Mouse (Mus musculus): ENCODE measurements around the gene Kdm4d.
"Not testable (repeated sequence)": the region's sequence is repeated elsewhere in the genome, so short reads cannot be mapped to it uniquely, and the experiment has no call there.

Gene Kdm4d

GRCm38 (mm10) chr9:14456320-14456719, 44.0 kb downstream of the Kdm4d start:
- DNase-seq (ENCODE audit: low read depth, low spot score), result no peak

- not testable (repeated sequence) for DNase-seq (ENCODE audit: low read depth, low spot score)
These were observed 49.2 kb downstream of the Kdm4d start for GRCm38 (mm10) chr9:14451120-14451519.

DNA sequence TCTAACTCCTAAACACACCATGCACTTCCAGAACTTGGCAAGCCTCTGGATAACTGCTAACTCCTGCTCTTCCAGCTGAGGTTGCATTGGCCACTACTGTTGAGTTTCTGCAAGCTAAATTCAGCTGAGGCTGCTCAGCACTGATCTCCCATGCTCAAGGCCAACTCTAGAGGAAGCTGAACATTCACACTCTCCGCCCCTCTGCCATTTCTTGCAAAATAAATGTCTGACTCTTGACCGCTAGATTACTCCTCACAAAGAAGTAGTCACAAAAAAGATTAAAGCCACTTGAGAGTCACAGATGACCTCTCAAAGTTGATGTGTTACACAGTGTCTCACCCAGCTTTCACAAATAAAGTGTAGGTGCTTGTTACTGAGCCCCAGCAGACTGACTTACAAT, 53.2 kb downstream of the Kdm4d start:
- not testable (repeated sequence) for DNase-seq (ENCODE audit: low read depth, low spot score)

- no peak for DNase-seq (ENCODE audit: low read depth, low spot score)
These were observed 59.9 kb downstream of the Kdm4d start for GRCm38 (mm10) chr9:14440347-14440746.

DNA sequence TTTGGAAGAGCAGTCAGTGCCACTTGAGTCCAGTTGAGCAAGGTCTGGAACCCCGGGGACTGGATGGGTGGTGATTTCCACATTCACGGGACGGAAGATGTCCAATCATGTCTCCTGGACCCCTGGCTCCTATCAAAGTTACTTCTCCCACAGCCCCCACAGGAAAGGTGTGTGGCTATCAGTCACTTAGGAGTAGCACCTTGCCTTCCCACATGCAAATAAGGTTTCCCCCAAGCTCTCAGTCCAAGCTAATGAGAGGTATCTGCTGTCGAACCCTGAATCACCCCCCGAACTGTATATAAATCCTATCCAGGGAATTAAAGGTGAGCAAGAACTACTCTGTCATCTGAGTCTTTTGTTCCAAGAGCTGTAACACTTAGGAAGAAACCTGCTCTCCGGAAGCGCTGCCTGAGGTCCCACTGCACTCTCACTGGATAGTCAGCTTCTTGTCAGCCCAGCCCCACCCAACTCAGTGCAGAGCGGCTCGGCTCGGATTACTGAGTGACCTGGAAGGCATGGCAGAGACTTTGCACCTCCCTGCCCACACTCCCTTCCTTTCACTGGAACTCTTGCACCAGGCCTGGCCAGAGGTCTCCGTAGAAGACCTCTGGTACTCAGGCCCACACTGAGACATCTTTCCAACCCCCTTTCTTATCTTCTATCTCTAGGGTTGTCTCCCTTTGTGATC, 66.9 kb downstream of the Kdm4d start:
- no peak for DNase-seq (ENCODE audit: low read depth, low spot score)

Measured in retina, adult 2 months (tissue).